Mouse (Mus musculus) forebrain, embryonic 13.5 days (tissue): ENCODE measurements around the gene Sh3yl1. TPM values are rescaled to one million over a fixed set of nuclear protein-coding genes. Genes with fewer than 3 reads are reported as not detected.

Experiments
- ATAC-seq: fragments of 200-750 bp; cut with Nextera tagmentation; 2 replicates; pipeline ENCODE4 v1.8.0; 2017
- H3K27ac ChIP-seq: fragments of 300-500 bp; sonication (generic); 2 replicates; pipeline ENCODE4 v1.5.1; 2015; ENCODE audit warnings: inconsistent platforms, mild to moderate bottlenecking, moderate library complexity
- H3K27me3 ChIP-seq: fragments of 300-500 bp; sonication (generic); 2 replicates; pipeline ENCODE4 v1.6.1; 2015; ENCODE audit warnings: mild to moderate bottlenecking, inconsistent platforms
- H3K36me3 ChIP-seq: fragments of 300-500 bp; sonication (generic); 2 replicates; pipeline ENCODE4 v1.6.1; 2015; ENCODE audit warnings: mild to moderate bottlenecking, inconsistent platforms; ENCODE audit not compliant: poor library complexity, severe bottlenecking
- H3K4me1 ChIP-seq: fragments of 300-500 bp; sonication (generic); 2 replicates; pipeline ENCODE4 v1.6.1; 2015; ENCODE audit warnings: inconsistent platforms
- H3K4me2 ChIP-seq: fragments of 300-500 bp; sonication (generic); 2 replicates; pipeline ENCODE4 v1.6.1; 2015; ENCODE audit warnings: inconsistent platforms, mild to moderate bottlenecking, moderate library complexity
- H3K4me3 ChIP-seq: fragments of 300-500 bp; sonication (generic); 2 replicates; pipeline ENCODE4 v1.5.1; 2015; ENCODE audit warnings: mild to moderate bottlenecking, inconsistent platforms
- H3K9ac ChIP-seq: fragments of 300-500 bp; sonication (generic); 2 replicates; pipeline ENCODE4 v1.6.1; 2015; ENCODE audit warnings: mild to moderate bottlenecking, inconsistent platforms
- H3K9me3 ChIP-seq: fragments of 300-500 bp; sonication (generic); replicated peaks from 2 replicates; pipeline ENCODE4 v1.6.1; 2016; ENCODE audit warnings: inconsistent platforms
- WGBS: fragments of 180-500 bp; shearing (Covaris S2); methylation state at CpG from one replicate; pipeline ENCODE4 v1.1.7; 2015; 5-methylcytosine and 5-hydroxymethylcytosine counted together
- polyA plus RNA-seq: library from polyadenylated mRNA; unstranded; fragments of >200 nt; fragmentation: Nextera tagmentation; extraction: Ambion mirVana; gene quantifications from 2 replicates; pipeline ENCODE4 v1.2.1, GENCODE M21; 2015

Gene Sh3yl1
- polyA plus RNA-seq, 1 experiment from 2014 or later, result 27.6 TPM

- Histone ChIP-seq H3K27ac (no peak overlapping the region), H3K36me3 (peaks cover 7% of the 10 kb centered on the region), H3K4me3 (no peak overlapping the region), H3K9me3 (no peaks in the 10 kb centered on the region), H3K4me2 (no peak overlapping the region), H3K9ac (no peak overlapping the region), H3K27me3 (no peaks in the 10 kb centered on the region), H3K4me1 (peaks cover 28% of the 10 kb centered on the region)
- no peak for ATAC-seq
- 90% methylated on average over 1 of the region's 1 CpGs for WGBS
Measured at GRCm38 (mm10) chr12:30908658-30909057, 2.8 kb upstream of the Sh3yl1 start.

GRCm38 (mm10) chr12:30909881-30910280 is 1.6 kb upstream of the Sh3yl1 start:
- H3K27ac ChIP-seq, result no peak overlapping the region
- WGBS, result 88% methylated on average over 2 of the region's 2 CpGs
- no peak overlapping the region for H3K4me3 ChIP-seq
- no peak overlapping the region for H3K9ac ChIP-seq
- H3K9me3 ChIP-seq, result no peaks in the 10 kb centered on the region
- peaks cover 28% of the 10 kb centered on the region for H3K4me1 ChIP-seq
- no peak for ATAC-seq
- H3K4me2 ChIP-seq, result peak overlapping the region; percentile 94; the same call in 1 of the 2 replicates
- no peaks in the 10 kb centered on the region for H3K27me3 ChIP-seq
- H3K36me3 ChIP-seq, result no peaks in the 10 kb centered on the region

GRCm38 (mm10) chr12:30910860-30911259 is 608 bp upstream of the Sh3yl1 start:
- 19% methylated on average over 8 of the region's 8 CpGs for WGBS
- Histone ChIP-seq H3K27ac (0 out of 2 replicates have a peak overlapping the region, but pooled peaks have one; percentile 44), H3K4me3 (peak overlapping the region; percentile 74), H3K36me3 (no peaks in the 10 kb centered on the region), H3K4me1 (peaks cover 28% of the 10 kb centered on the region), H3K4me2 (peak overlapping the region; percentile 94), H3K27me3 (no peaks in the 10 kb centered on the region), H3K9ac (peak overlapping the region; percentile 91), H3K9me3 (no peaks in the 10 kb centered on the region)
- ATAC-seq, result no peak; the same call in 1 of the 2 replicates

- H3K9ac ChIP-seq, result peak overlapping the region; percentile 91
- H3K36me3 ChIP-seq, result no peaks in the 10 kb centered on the region
- peak; percentile 55 for ATAC-seq
- H3K4me1 ChIP-seq, result peaks cover 28% of the 10 kb centered on the region
- H3K9me3 ChIP-seq, result no peaks in the 10 kb centered on the region
- peak overlapping the region; percentile 74 for H3K4me3 ChIP-seq
- no peak overlapping the region for H3K27ac ChIP-seq
- H3K27me3 ChIP-seq, result no peaks in the 10 kb centered on the region
- H3K4me2 ChIP-seq, result peak overlapping the region; percentile 94
- WGBS, result 0% methylated on average over 19 of the region's 19 CpGs
Measured at GRCm38 (mm10) chr12:30912048-30912381, 547 bp downstream of the Sh3yl1 start.

GRCm38 (mm10) chr12:30912840-30913239 is 1.4 kb downstream of the Sh3yl1 start:
- WGBS, result 66% methylated on average over 3 of the region's 3 CpGs
- no peak for ATAC-seq
- H3K36me3 ChIP-seq, result no peaks in the 10 kb centered on the region
- no peak overlapping the region for H3K27ac ChIP-seq
- H3K4me2 ChIP-seq, result peak overlapping the region; percentile 94
- no peaks in the 10 kb centered on the region for H3K9me3 ChIP-seq
- peak overlapping the region; percentile 74 for H3K4me3 ChIP-seq
- H3K9ac ChIP-seq, result peak overlapping the region; percentile 91; the same call in 1 of the 2 replicates
- no peaks in the 10 kb centered on the region for H3K27me3 ChIP-seq
- H3K4me1 ChIP-seq, result peaks cover 28% of the 10 kb centered on the region

- H3K27me3 ChIP-seq, result no peaks in the 10 kb centered on the region
- peaks cover 3% of the 10 kb centered on the region; the same call in 1 of the 2 replicates for H3K36me3 ChIP-seq
- no peak overlapping the region for H3K27ac ChIP-seq
- H3K4me3 ChIP-seq, result no peak overlapping the region
- H3K4me1 ChIP-seq, result no peaks in the 10 kb centered on the region
- H3K4me2 ChIP-seq, result no peak overlapping the region
- H3K9ac ChIP-seq, result no peak overlapping the region
- WGBS, result 81% methylated on average over 3 of the region's 3 CpGs
- no peak for ATAC-seq
- H3K9me3 ChIP-seq, result no peaks in the 10 kb centered on the region
Measured at GRCm38 (mm10) chr12:30922401-30922800, 10.9 kb downstream of the Sh3yl1 start.

GRCm38 (mm10) chr12:30928182-30928581 is 16.7 kb downstream of the Sh3yl1 start:
- ATAC-seq, result no peak
- 93% methylated on average over 6 of the region's 6 CpGs for WGBS
- no peak overlapping the region for H3K4me3 ChIP-seq
- no peak overlapping the region for H3K9ac ChIP-seq
- no peaks in the 10 kb centered on the region for H3K27me3 ChIP-seq
- no peak overlapping the region for H3K4me2 ChIP-seq
- H3K27ac ChIP-seq, result no peak overlapping the region
- H3K36me3 ChIP-seq, result peaks cover 3% of the 10 kb centered on the region; the same call in 1 of the 2 replicates
- H3K4me1 ChIP-seq, result no peaks in the 10 kb centered on the region
- no peaks in the 10 kb centered on the region for H3K9me3 ChIP-seq

GRCm38 (mm10) chr12:30933299-30933698 is 21.8 kb downstream of the Sh3yl1 start:
- Histone ChIP-seq H3K36me3 (no peaks in the 10 kb centered on the region), H3K4me3 (no peak overlapping the region), H3K9me3 (no peaks in the 10 kb centered on the region), H3K9ac (no peak overlapping the region), H3K4me1 (no peaks in the 10 kb centered on the region), H3K27ac (no peak overlapping the region), H3K4me2 (no peak overlapping the region), H3K27me3 (no peaks in the 10 kb centered on the region)
- ATAC-seq, result no peak
- WGBS, result 89% methylated on average over 2 of the region's 2 CpGs

- WGBS, result 81% methylated on average over 2 of the region's 2 CpGs
- peaks cover 7% of the 10 kb centered on the region for H3K36me3 ChIP-seq
- H3K4me2 ChIP-seq, result no peak overlapping the region
- no peak for ATAC-seq
- no peak overlapping the region for H3K9ac ChIP-seq
- no peaks in the 10 kb centered on the region for H3K27me3 ChIP-seq
- no peaks in the 10 kb centered on the region for H3K4me1 ChIP-seq
- H3K4me3 ChIP-seq, result no peak overlapping the region
- H3K27ac ChIP-seq, result no peak overlapping the region
- no peaks in the 10 kb centered on the region for H3K9me3 ChIP-seq
Measured at GRCm38 (mm10) chr12:30936899-30937298, 25.4 kb downstream of the Sh3yl1 start.

- Histone ChIP-seq H3K27ac (no peak overlapping the region), H3K9ac (no peak overlapping the region), H3K4me1 (no peaks in the 10 kb centered on the region), H3K9me3 (no peaks in the 10 kb centered on the region), H3K27me3 (no peaks in the 10 kb centered on the region), H3K4me2 (no peak overlapping the region), H3K4me3 (no peak overlapping the region), H3K36me3 (peaks cover 31% of the 10 kb centered on the region)
- ATAC-seq, result no peak
- 91% methylated on average over 14 of the region's 14 CpGs for WGBS
Measured at GRCm38 (mm10) chr12:30943057-30943986, 31.9 kb downstream of the Sh3yl1 start.

- no peaks in the 10 kb centered on the region for H3K4me1 ChIP-seq
- H3K4me3 ChIP-seq, result no peak overlapping the region
- no peaks in the 10 kb centered on the region for H3K27me3 ChIP-seq
- no peak overlapping the region for H3K27ac ChIP-seq
- no peak overlapping the region for H3K9ac ChIP-seq
- no peak overlapping the region for H3K4me2 ChIP-seq
- H3K36me3 ChIP-seq, result peaks cover 31% of the 10 kb centered on the region
- WGBS, result 72% methylated on average over 3 of the region's 3 CpGs
- no peaks in the 10 kb centered on the region for H3K9me3 ChIP-seq
- ATAC-seq, result no peak
Measured at GRCm38 (mm10) chr12:30944197-30944596, 32.7 kb downstream of the Sh3yl1 start.

- no peak for ATAC-seq
- Histone ChIP-seq H3K4me1 (no peaks in the 10 kb centered on the region), H3K9me3 (no peaks in the 10 kb centered on the region), H3K36me3 (no peaks in the 10 kb centered on the region), H3K9ac (no peak overlapping the region), H3K4me2 (no peak overlapping the region), H3K4me3 (no peak overlapping the region), H3K27me3 (no peaks in the 10 kb centered on the region), H3K27ac (no peak overlapping the region)
- 81% methylated on average over 2 of the region's 2 CpGs for WGBS
Measured at GRCm38 (mm10) chr12:30970700-30971099, 59.2 kb downstream of the Sh3yl1 start.
